Mouse (Mus musculus): Measurements from ENCODE around the gene Il31ra.

GRCm38 (mm10) chr13:112492285-112492678 is 101.9 kb downstream of the Il31ra start:
- TF ChIP-seq CTCF (IDR thresholded peaks at IDR 0.05; ENCODE audit: low read depth) (no peak), EP300 (IDR thresholded peaks at IDR 0.05; ENCODE audit: low read depth) (no peak)

All from heart, postnatal 0 days (tissue).